Mouse (Mus musculus): ENCODE measurements at regions not wholly inside any gene's neighbourhood (a gene's known extent, or its start where the extent isn't known, plus 50 kb on each side); places are given as distances from the start of the nearest gene placed in this dataset.

DNA sequence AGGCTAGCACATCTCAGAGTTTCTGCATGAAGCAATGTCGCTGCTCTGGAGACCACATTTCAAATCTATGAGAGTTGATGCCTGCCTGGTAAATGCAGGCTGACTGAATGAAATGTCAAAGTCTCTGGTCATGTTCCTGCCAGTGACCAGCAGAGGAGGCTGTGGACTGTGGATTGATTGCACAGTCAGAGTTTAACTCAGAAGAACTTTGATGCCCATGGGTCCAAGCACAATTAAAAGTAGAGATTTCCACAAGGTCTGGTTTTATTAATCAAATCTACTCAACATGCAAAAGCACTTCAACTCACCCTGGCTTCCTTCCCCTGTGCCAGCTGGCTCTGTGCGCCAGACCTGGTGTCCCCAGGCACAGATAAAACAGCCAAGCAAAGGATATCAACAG lies 81.3 kb downstream of the Hsd17b3 start:
- Histone ChIP-seq H3K4me1 (ENCODE audit: control insufficient read depth, insufficient read depth, low read length) (peaks cover 6% of the 10 kb centered on the region), H3K9ac (ENCODE audit: low read depth, low read length, severe bottlenecking) (no peak overlapping the region), H3K9me3 (ENCODE audit: control insufficient read depth, low read length) (no peaks in the 10 kb centered on the region), H3K27me3 (ENCODE audit: control insufficient read depth, insufficient read depth, low read length) (no peaks in the 10 kb centered on the region), H3K4me3 (replicated peaks; ENCODE audit: low read length) (no peak overlapping the region), H3K27ac (replicated peaks; ENCODE audit: low read depth, low read length) (no peak overlapping the region), H3K4me2 (replicated peaks; ENCODE audit: low read depth, low read length, severe bottlenecking) (no peak overlapping the region), H3K36me3 (ENCODE audit: control insufficient read depth, insufficient read depth, low read length) (no peaks in the 10 kb centered on the region)
- 62% methylated on average over 2 of the region's 2 CpGs for WGBS
- no peak for TF ChIP-seq POLR2A (IDR thresholded peaks at IDR 0.05; ENCODE audit: borderline replicate concordance, extremely low read depth, insufficient read depth, insufficient read length)
- DNase-seq (ENCODE audit: low spot score): no peak
- ATAC-seq (ENCODE audit: low FRiP score, low read depth): no peak

DNA sequence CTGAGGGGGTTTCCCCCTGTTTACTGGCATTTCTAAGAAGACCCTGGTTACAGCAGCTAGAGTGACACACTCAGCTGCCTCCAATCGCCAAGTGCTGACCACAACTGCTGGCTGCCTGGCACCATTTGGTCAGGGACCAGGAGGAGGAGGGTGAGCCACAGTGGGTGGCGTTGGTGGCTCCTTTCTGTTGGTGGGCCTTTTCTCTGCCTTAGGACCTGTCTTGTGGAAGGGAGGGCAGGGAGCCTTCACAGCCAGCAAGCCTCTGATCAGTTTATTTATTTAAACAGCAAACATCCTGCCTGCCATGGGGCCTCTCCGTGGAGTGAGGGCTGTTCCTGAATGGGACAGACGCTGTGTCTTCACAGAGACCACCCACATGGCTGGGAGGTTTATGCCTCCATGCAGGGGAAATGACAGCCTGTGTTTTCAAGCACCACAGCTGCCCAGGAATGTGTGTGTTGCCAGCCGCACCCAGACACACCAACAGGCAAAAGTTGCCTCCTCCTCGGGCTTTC lies 86.0 kb downstream of the Hsd17b3 start:
- peak; percentile 75 for ATAC-seq (ENCODE audit: low FRiP score, low read depth)
- Histone ChIP-seq H3K4me2 (replicated peaks; ENCODE audit: low read depth, low read length, severe bottlenecking) (no peak overlapping the region), H3K9me3 (ENCODE audit: control insufficient read depth, low read length) (no peaks in the 10 kb centered on the region), H3K4me3 (replicated peaks; ENCODE audit: low read length) (no peak overlapping the region), H3K4me1 (ENCODE audit: control insufficient read depth, insufficient read depth, low read length) (peaks cover 6% of the 10 kb centered on the region), H3K27me3 (ENCODE audit: control insufficient read depth, insufficient read depth, low read length) (no peaks in the 10 kb centered on the region), H3K27ac (replicated peaks; ENCODE audit: low read depth, low read length) (0 out of 2 replicates have a peak overlapping the region, but pooled peaks have one; percentile 16), H3K36me3 (ENCODE audit: control insufficient read depth, insufficient read depth, low read length) (no peaks in the 10 kb centered on the region), H3K9ac (ENCODE audit: low read depth, low read length, severe bottlenecking) (no peak overlapping the region)
- WGBS: 11% methylated on average over 6 of the region's 6 CpGs
- DNase-seq (ENCODE audit: low spot score): peak; percentile 52
- TF ChIP-seq POLR2A (IDR thresholded peaks at IDR 0.05; ENCODE audit: borderline replicate concordance, extremely low read depth, insufficient read depth, insufficient read length): no peak

DNA sequence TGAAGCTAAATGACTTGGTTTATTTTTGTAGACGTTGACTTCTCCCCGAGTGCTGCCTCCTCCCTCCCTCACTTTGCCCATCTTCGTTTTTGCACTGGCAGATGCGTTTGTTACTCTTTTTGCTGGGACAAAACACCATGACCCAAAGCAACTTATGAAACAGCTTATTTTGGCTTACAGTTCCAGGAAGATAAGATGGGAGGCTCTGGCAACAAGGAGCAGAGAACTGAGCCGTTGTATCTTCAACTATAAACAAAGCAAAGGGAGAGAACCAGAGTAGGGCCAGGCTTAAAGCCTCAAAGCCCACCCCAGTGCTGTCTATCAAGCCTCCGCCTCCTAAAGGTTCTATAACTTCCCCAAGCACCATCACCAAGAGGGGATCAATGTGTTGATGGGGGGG lies 88.7 kb downstream of the Hsd17b3 start:
- Histone ChIP-seq H3K9me3 (ENCODE audit: control insufficient read depth, low read length) (no peaks in the 10 kb centered on the region), H3K4me2 (replicated peaks; ENCODE audit: low read depth, low read length, severe bottlenecking) (no peak overlapping the region), H3K27ac (replicated peaks; ENCODE audit: low read depth, low read length) (no peak overlapping the region), H3K36me3 (ENCODE audit: control insufficient read depth, insufficient read depth, low read length) (no peaks in the 10 kb centered on the region), H3K9ac (ENCODE audit: low read depth, low read length, severe bottlenecking) (no peak overlapping the region), H3K4me1 (ENCODE audit: control insufficient read depth, insufficient read depth, low read length) (peaks cover 6% of the 10 kb centered on the region), H3K4me3 (replicated peaks; ENCODE audit: low read length) (no peak overlapping the region), H3K27me3 (ENCODE audit: control insufficient read depth, insufficient read depth, low read length) (no peaks in the 10 kb centered on the region)
- DNase-seq (ENCODE audit: low spot score) (no peak), ATAC-seq (ENCODE audit: low FRiP score, low read depth) (no peak)
- 77% methylated on average over 6 of the region's 6 CpGs for WGBS
- TF ChIP-seq POLR2A (IDR thresholded peaks at IDR 0.05; ENCODE audit: borderline replicate concordance, extremely low read depth, insufficient read depth, insufficient read length): no peak

DNA sequence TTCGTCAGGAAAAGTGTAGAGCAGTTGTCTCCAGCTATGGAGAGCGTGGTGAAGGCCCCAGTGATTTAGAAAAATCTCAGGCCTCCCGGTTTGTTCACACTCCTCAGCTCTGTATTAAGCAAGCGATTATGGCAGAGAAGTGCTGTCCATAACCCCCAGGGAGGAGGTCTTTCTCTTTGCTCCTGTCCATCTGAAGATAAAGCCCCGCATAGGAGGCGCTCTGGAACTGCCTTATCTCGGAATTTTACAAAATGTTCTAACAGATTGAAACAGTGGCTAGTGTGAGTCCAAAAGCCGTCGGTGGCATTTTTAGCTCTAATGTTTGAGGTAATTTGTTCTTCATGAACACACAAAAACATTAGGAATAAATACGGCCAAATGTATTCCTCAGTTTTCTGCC lies 90.4 kb downstream of the Hsd17b3 start:
- ATAC-seq (ENCODE audit: low FRiP score, low read depth): no peak
- Histone ChIP-seq H3K9ac (ENCODE audit: low read depth, low read length, severe bottlenecking) (no peak overlapping the region), H3K4me3 (replicated peaks; ENCODE audit: low read length) (no peak overlapping the region), H3K36me3 (ENCODE audit: control insufficient read depth, insufficient read depth, low read length) (no peaks in the 10 kb centered on the region), H3K27me3 (ENCODE audit: control insufficient read depth, insufficient read depth, low read length) (no peaks in the 10 kb centered on the region), H3K9me3 (ENCODE audit: control insufficient read depth, low read length) (no peaks in the 10 kb centered on the region), H3K27ac (replicated peaks; ENCODE audit: low read depth, low read length) (no peak overlapping the region), H3K4me1 (ENCODE audit: control insufficient read depth, insufficient read depth, low read length) (peaks cover 6% of the 10 kb centered on the region), H3K4me2 (replicated peaks; ENCODE audit: low read depth, low read length, severe bottlenecking) (no peak overlapping the region)
- DNase-seq (ENCODE audit: low spot score): no peak
- WGBS: 84% methylated on average over 10 of the region's 10 CpGs
- TF ChIP-seq POLR2A (IDR thresholded peaks at IDR 0.05; ENCODE audit: borderline replicate concordance, extremely low read depth, insufficient read depth, insufficient read length): no peak

DNA sequence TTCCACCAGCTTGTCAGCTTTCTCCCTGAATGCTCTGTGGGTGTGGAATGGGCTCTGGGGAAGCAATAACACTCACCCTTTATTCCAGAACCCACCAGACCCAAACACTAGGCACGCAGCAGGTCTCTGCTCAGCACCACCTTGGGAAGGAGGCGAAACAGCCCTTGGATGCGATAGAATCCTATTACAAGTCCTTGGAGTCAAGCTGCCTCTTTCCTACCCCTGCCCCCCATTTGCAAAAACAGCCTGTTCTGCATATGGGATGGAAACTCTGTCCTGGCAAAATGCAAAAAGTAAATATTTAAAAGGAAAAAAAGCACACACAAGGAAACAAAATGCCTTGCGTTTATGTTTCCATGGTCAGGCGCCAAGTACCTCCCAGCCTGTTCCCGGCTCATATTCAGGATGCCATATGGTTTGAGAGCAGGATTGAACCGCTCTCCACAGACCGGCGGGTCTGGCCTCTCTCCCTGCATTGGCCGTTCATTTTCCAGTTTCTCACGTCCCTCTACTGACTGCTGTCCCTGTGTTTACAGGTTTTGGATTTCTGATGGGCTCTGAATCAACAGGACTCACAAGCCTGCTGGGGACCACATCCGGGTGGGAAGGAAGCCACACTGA lies 95.1 kb downstream of the Hsd17b3 start:
- ATAC-seq (ENCODE audit: low FRiP score, low read depth) (peak; percentile 75; the same call in 1 of the 2 replicates), DNase-seq (ENCODE audit: low spot score) (peak; percentile 70)
- Histone ChIP-seq H3K4me2 (replicated peaks; ENCODE audit: low read depth, low read length, severe bottlenecking) (no peak overlapping the region), H3K27me3 (ENCODE audit: control insufficient read depth, insufficient read depth, low read length) (no peaks in the 10 kb centered on the region), H3K9ac (ENCODE audit: low read depth, low read length, severe bottlenecking) (no peak overlapping the region), H3K4me3 (replicated peaks; ENCODE audit: low read length) (no peak overlapping the region), H3K27ac (replicated peaks; ENCODE audit: low read depth, low read length) (peak overlapping the region; percentile 34; the same call in 1 of the 2 replicates), H3K4me1 (ENCODE audit: control insufficient read depth, insufficient read depth, low read length) (peaks cover 8% of the 10 kb centered on the region), H3K36me3 (ENCODE audit: control insufficient read depth, insufficient read depth, low read length) (no peaks in the 10 kb centered on the region), H3K9me3 (ENCODE audit: control insufficient read depth, low read length) (no peaks in the 10 kb centered on the region)
- TF ChIP-seq POLR2A (IDR thresholded peaks at IDR 0.05; ENCODE audit: borderline replicate concordance, extremely low read depth, insufficient read depth, insufficient read length): no peak
- 45% methylated on average over 12 of the region's 12 CpGs for WGBS
